Mouse (Mus musculus) naive thymus-derived CD4-positive, alpha-beta T cell, adult 5 months (primary cell): Measurements from ENCODE around the gene Emid1. TPM values are rescaled to one million over a fixed set of nuclear protein-coding genes. Genes with fewer than 3 reads are reported as not detected.

ENCODE experiments used
- polyA plus RNA-seq: library from polyadenylated mRNA; unstranded; fragments of 100-300 nt; shearing (Covaris generic); gene quantifications from one replicate; pipeline ENCODE4 v1.2.1, GENCODE M21; 2017

Gene Emid1
- 5.1 TPM for polyA plus RNA-seq

GRCm38 (mm10) chr11:5151680-5152337, at the start of gene Emid1:
Gene Emid1 (minus strand): TSS chr11:5152257.

DNA sequence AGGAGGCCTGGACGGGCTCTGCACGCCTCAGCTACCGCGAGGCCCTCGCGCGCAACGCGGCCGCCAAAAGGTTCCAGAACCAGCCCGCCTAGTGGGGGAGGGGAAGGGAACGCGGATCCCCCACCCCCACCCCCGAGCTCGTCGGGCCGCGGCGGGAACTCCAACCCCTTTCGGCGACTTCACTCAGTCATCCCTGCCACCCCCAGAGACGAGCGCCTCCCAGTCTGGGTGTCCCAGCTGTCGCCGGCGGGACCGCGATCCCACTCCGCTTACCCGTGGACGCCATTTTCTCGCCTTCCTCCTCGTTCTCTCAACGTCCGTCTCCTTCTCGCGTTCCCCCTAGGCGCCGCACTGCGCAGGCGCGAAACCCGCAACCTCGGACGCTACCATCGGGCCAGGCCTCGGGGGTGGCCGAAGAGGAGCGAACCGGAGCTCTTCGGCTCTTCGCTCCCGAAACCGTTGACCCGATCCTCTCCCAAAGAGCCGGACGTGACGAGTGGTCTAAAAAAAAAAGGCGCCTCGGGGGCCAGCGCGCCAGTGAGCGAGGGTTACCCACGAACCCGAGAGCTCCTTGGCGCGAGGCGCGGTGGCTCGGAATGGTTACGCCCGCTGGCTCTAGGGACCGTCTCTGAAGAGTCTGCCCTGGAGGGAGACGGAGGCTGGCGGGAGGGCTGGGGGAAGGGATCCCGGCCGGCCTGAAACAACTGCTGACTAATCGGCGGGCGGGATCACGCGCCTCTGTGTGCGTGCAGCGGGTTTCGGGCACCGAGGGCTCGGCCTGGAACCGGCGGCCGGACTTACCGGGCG, 53.1 kb downstream of the Emid1 start, which contains the start of the genes Rhbdd3 and Ewsr1:
Rhbdd3 (plus strand) TSS at position 191 of the 807 bp plus-strand sequence.
Ewsr1 (minus strand) TSS at position 531 of the 807 bp plus-strand sequence.

DNA sequence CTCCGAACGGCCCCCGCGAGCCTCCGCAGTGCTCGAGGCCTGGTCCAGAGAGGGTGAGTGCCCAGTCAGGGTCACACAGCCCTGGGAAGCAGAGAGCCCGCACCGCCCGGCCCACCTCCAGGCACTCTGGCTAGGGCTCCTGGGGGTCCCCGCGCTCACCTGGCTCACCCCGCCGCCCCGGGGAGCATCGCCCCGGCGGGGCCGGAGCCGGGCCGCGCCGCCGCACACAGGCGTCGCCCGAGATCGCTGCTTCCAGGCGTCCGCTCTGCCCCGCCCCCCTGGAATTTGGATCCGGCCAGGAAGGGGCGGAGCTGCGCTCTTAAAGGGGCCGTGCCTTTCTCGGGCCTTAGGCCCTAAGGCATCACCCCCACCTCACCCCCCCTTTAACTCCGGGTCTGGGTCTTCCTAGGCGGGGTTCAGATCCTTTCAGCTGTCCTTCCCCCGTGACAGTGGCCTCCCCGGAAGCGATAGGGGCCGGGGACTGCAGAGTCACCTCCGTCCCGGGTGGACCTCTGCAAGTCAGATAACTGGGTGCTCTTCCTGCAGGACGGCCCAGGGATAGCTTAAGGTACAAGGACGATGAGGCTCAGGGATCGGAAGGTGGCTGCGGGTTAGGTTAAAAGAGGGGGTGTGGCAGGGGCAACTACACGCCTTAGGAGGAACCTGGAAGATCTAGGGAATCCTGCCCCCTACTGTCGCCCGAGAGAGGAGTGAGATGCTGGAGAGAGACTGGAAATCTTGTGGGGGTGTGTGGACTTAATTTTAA, 86.8 kb downstream of the Emid1 start, which contains the start of gene Gas2l1:
Gas2l1 (minus strand) TSS at position 272 of the 766 bp plus-strand sequence.

GRCm38 (mm10) chr11:5057856-5058641, 94.0 kb downstream of the Emid1 start, which contains the start of gene Rasl10a:
Gene Rasl10a (plus strand): TSS chr11:5058128.

Other genes with a start within 250 kb of the Emid1 start
- gene Nefh, start 204.2 kb downstream of the Emid1 start, polyA plus RNA-seq = 6.4 TPM
- gene Ap1b1, start 165.4 kb downstream of the Emid1 start, polyA plus RNA-seq = 127 TPM
- gene Rasl10a, start 94.1 kb downstream of the Emid1 start, polyA plus RNA-seq = not detected
- gene Gas2l1, start 86.9 kb downstream of the Emid1 start, polyA plus RNA-seq = 0.21 TPM
- 4.1 TPM for gene Rhbdd3, start 53.3 kb downstream of the Emid1 start, polyA plus RNA-seq
- 761 TPM for gene Ewsr1, start 53.0 kb downstream of the Emid1 start, polyA plus RNA-seq
- gene Kremen1, start 109.3 kb upstream of the Emid1 start, polyA plus RNA-seq = 33.2 TPM